Mouse (Mus musculus) frontal cortex, adult (tissue): Measurements from ENCODE around the gene Lama2.
"Not testable (repeated sequence)": the region's sequence is repeated elsewhere in the genome, so short reads cannot be mapped to it uniquely, and the experiment has no call there.

Experiments
- ATAC-seq: cut with Nextera tagmentation; 2 replicates; pipeline ENCODE4 v1.9.2; 2017; ENCODE audit warnings: mild to moderate bottlenecking, moderate library complexity, mixed read lengths; ENCODE audit not compliant: low TSS enrichment

Lama2 gene

GRCm38 (mm10) chr10:27012804-27013365 is 606.7 kb downstream of the Lama2 start:
- no peak for ATAC-seq

- ATAC-seq, result peak; percentile 64
Measured at GRCm38 (mm10) chr10:27007364-27007763, 612.2 kb downstream of the Lama2 start.

DNA sequence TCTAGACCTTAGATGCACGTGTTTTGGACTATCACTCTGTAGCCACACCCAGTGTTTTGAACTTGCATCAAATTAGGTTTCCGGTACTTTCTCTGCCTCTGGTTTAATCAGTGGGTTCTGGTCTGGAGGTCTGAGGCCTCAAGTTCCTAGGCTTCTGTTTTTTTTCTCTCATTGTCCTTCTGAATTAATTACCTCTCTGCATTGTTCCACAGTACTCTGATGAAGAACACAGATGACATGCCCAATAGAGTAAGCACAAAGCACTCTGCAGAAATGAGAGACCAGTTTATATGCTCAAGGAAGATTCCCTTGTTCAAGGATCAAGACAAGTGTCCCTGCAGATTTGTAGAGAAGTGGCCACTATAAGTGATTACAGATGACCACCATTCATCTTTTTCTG is 613.8 kb downstream of the Lama2 start:
- no peak for ATAC-seq

- ATAC-seq, result no peak
Measured at GRCm38 (mm10) chr10:27001554-27002178, 617.9 kb downstream of the Lama2 start.

GRCm38 (mm10) chr10:26996684-26997083 is 622.9 kb downstream of the Lama2 start:
- no peak for ATAC-seq

DNA sequence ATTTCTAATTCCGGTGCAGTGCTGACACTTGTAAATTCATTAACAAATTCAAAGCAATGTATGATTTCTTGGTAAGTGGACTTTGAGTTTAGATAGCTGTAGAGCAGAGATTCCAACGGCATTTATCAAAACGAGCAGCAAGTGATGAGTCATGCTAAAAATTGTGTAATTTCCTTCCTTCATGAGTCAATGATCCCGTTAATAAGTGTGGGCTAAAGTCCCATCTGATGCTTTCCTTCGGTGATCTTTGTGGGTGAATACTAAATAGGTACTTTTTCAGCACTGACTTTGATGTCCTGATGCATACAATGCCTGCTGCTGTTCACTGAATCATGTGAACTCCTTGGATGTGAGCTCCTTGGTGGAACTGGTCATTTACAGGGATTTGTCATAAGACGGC is 623.6 kb downstream of the Lama2 start:
- no peak for ATAC-seq

DNA sequence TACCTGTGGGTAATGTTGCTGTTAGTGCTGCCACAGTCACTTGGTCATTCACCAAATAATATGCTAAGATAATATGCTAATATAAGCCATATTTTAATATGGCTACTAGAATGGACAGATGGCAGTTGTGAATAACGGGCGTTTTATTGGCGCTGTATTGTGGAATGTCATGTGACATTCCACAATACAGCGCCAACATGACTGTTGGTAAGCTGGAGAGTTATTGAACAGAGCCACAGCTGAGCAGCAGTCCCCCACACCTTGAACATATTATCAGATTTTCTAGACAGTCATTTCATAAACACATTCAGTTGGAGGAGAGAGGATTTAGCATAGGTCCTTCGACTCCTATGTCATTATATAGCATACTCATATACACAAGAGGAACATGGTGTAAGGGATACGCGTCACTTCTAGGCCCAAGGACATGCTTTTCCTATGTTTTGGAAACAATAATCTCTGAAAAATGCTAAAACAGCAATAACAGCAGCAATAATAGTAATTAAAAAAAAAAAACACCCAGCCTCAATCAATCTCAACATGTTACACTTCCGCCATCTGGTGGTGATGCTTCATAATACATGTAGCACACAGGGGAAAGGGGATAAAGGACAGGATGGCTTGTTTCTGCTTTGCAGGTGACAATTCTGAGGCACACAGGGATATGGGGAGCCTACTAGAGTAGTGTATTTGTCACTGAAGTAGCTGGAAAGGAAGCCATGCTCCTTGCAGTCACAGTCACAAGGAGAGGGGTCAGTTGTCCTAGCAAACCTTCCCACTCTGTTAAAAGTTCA is 624.2 kb downstream of the Lama2 start:
- ATAC-seq, result peak; percentile 91

GRCm38 (mm10) chr10:26993971-26994761 is 625.4 kb downstream of the Lama2 start:
- no peak for ATAC-seq

GRCm38 (mm10) chr10:26985451-26985850 is 634.1 kb downstream of the Lama2 start:
- ATAC-seq, result no peak

- not testable (repeated sequence) for ATAC-seq
Measured at GRCm38 (mm10) chr10:26984082-26984481, 635.5 kb downstream of the Lama2 start.

GRCm38 (mm10) chr10:26983583-26983982 is 636.0 kb downstream of the Lama2 start:
- no peak for ATAC-seq

GRCm38 (mm10) chr10:26982621-26983020 is 636.9 kb downstream of the Lama2 start:
- ATAC-seq, result no peak

GRCm38 (mm10) chr10:26975372-26975771 is 644.2 kb downstream of the Lama2 start:
- ATAC-seq, result no peak

DNA sequence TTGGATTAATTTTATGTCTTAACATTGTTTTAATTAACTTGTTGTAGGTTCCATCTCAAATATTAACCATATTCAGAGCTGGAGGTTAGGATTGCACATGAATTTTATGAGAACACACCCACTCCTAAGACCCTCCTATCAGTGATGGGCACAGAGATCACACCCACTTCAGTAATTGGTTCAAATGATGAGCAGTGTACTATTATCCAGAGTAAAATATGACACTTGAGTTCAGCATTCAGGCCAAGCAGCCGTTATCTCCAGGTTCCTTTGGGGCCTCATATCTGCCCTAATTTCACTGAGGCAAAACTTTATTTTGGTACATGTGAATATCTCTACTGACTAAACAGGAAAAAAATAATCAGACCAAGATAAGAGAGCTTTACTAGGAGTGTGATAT is 645.3 kb downstream of the Lama2 start:
- ATAC-seq, result no peak

DNA sequence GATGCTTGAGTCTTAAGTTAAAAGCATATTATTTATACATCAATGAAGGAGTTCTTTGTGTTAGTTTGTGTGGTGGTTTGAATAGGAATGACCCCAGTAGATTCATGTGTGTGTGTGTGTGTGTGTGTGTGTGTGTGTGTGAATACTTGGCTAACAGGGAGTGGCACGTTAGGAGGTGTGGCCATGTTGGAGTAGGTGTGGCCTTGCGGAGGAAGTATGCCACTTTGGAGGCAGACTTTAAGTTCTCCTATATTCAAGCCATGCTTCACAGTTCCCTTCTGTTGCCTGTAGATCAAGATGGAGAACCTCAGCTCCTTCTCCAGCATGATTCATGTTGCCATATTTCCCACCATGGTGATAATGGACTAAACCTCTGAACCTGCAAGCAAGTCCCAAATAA is 646.0 kb downstream of the Lama2 start:
- ATAC-seq, result no peak

- ATAC-seq, result no peak
Measured at GRCm38 (mm10) chr10:26958513-26958912, 661.0 kb downstream of the Lama2 start.

DNA sequence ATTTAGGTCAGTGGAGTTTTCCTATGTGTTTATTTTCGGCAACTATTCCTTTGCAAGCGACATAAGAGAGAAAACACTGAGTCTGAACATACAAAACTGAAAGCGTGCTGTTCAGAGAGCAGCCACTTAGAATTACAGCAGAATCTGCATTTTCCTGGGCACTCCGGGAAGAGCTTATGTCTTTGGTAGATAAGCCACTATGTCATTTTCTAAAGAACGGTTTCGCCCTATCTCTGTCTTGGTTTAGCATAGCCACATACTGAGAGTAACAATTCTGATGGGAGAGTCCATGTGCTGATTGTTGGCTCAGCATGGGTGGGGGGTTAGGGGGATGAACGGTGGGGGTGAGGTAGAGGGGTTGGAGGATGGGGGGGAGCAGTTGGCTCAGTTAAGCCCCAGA is 669.1 kb downstream of the Lama2 start:
- ATAC-seq, result peak; percentile 84

GRCm38 (mm10) chr10:26949667-26950066 is 669.9 kb downstream of the Lama2 start:
- peak; percentile 75 for ATAC-seq

- no peak for ATAC-seq
Measured at GRCm38 (mm10) chr10:26948331-26948730, 671.2 kb downstream of the Lama2 start.

DNA sequence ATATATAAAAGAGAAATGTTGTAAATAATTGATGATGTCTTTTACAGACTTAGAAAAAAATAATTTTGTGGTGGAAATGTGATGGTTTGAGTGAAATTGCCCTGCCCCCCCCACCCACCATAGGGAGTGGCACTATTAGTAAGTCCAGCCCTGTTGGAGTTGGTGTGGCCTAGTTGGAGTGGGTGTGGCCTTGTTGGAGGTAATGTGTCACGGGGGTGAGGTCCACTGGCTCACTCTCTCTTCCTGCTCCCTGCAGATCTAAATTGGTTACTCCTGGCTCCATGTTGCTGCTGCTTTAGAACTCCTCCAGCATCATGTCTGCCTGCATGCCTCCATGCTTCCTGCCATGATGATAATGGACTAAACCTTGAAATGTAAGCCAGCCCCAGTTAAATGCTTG is 680.0 kb downstream of the Lama2 start:
- ATAC-seq, result no peak

DNA sequence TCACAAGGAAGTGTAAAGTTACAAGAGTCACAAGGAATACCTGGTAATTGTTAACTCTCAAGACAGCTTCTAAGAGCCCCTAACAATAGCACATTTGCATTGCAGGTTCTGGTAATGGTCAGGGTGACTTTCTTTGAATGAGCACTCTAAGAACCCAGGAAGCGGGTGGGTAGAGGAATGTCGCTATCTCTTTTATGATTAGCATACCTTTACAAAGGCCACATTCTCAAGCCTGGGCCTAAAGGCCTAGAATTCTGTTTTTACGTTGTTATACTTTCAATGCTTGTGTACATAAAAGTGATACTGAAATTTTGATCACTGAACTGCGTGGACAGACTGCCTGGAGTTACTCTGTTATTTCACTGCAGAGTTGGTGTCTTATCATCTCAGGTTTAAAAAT is 681.1 kb downstream of the Lama2 start:
- not testable (repeated sequence) for ATAC-seq

- not testable (repeated sequence) for ATAC-seq
Measured at GRCm38 (mm10) chr10:26936056-26936455, 683.5 kb downstream of the Lama2 start.
